Mouse (Mus musculus): ENCODE results near the gene Samd4. TPM values are rescaled to one million over a fixed set of nuclear protein-coding genes. Genes with fewer than 3 reads are reported as not detected.
A peak's percentile ranks its signal among the peaks of the same experiment; 100 is the strongest.

Gene Samd4
- polyA plus RNA-seq, 1 experiment from 2014 or later = 2.9 TPM

- H3K9me3 ChIP-seq (ENCODE audit: control insufficient read depth, low read length) = no peaks in the 10 kb centered on the region
- H3K4me3 ChIP-seq (ENCODE audit: low read depth, low read length) = no peak overlapping the region
- H3K4me2 ChIP-seq (ENCODE audit: low read depth, low read length, severe bottlenecking) = no peak overlapping the region
- no peaks in the 10 kb centered on the region for H3K36me3 ChIP-seq (ENCODE audit: control insufficient read depth, insufficient read depth, low read length)
- H3K27ac ChIP-seq (ENCODE audit: low read depth, low read length) = no peak overlapping the region
- no peak for ATAC-seq (replicated peaks; ENCODE audit: low FRiP score)
- H3K27me3 ChIP-seq (ENCODE audit: control insufficient read depth, insufficient read depth, low read length) = no peaks in the 10 kb centered on the region
- no peaks in the 10 kb centered on the region for H3K4me1 ChIP-seq (replicated peaks; ENCODE audit: control insufficient read depth, insufficient read depth, low read length)
- 80% methylated on average over 11 of the region's 11 CpGs for WGBS
- no peak overlapping the region for H3K9ac ChIP-seq (ENCODE audit: low read length)
- no peak for DNase-seq (ENCODE audit: low spot score)
These were observed 85.4 kb downstream of the Samd4 start for GRCm38 (mm10) chr14:46968046-46968445.

GRCm38 (mm10) chr14:46970673-46971072, 88.0 kb downstream of the Samd4 start:
- H3K4me1 ChIP-seq (replicated peaks; ENCODE audit: control insufficient read depth, insufficient read depth, low read length) = no peaks in the 10 kb centered on the region
- H3K4me3 ChIP-seq (ENCODE audit: low read depth, low read length) = no peak overlapping the region
- H3K9ac ChIP-seq (ENCODE audit: low read length) = no peak overlapping the region
- 90% methylated on average over 3 of the region's 3 CpGs for WGBS
- H3K27me3 ChIP-seq (ENCODE audit: control insufficient read depth, insufficient read depth, low read length) = no peaks in the 10 kb centered on the region
- ATAC-seq (replicated peaks; ENCODE audit: low FRiP score) (no peak), DNase-seq (ENCODE audit: low spot score) (no peak)
- no peaks in the 10 kb centered on the region for H3K36me3 ChIP-seq (ENCODE audit: control insufficient read depth, insufficient read depth, low read length)
- no peaks in the 10 kb centered on the region for H3K9me3 ChIP-seq (ENCODE audit: control insufficient read depth, low read length)
- H3K4me2 ChIP-seq (ENCODE audit: low read depth, low read length, severe bottlenecking) = no peak overlapping the region
- H3K27ac ChIP-seq (ENCODE audit: low read depth, low read length) = no peak overlapping the region

GRCm38 (mm10) chr14:46971802-46972201, 89.1 kb downstream of the Samd4 start:
- Histone ChIP-seq H3K4me3 (ENCODE audit: low read depth, low read length) (no peak overlapping the region), H3K9me3 (ENCODE audit: control insufficient read depth, low read length) (no peaks in the 10 kb centered on the region), H3K36me3 (ENCODE audit: control insufficient read depth, insufficient read depth, low read length) (no peaks in the 10 kb centered on the region), H3K27ac (ENCODE audit: low read depth, low read length) (no peak overlapping the region), H3K4me1 (replicated peaks; ENCODE audit: control insufficient read depth, insufficient read depth, low read length) (no peaks in the 10 kb centered on the region), H3K27me3 (ENCODE audit: control insufficient read depth, insufficient read depth, low read length) (no peaks in the 10 kb centered on the region), H3K4me2 (ENCODE audit: low read depth, low read length, severe bottlenecking) (no peak overlapping the region), H3K9ac (ENCODE audit: low read length) (no peak overlapping the region)
- ATAC-seq (replicated peaks; ENCODE audit: low FRiP score) (no peak), DNase-seq (ENCODE audit: low spot score) (no peak)
- 83% methylated on average over 2 of the region's 2 CpGs for WGBS

- Histone ChIP-seq H3K4me1 (replicated peaks; ENCODE audit: control insufficient read depth, insufficient read depth, low read length) (no peaks in the 10 kb centered on the region), H3K4me3 (ENCODE audit: low read depth, low read length) (no peak overlapping the region), H3K27me3 (ENCODE audit: control insufficient read depth, insufficient read depth, low read length) (no peaks in the 10 kb centered on the region), H3K27ac (ENCODE audit: low read depth, low read length) (no peak overlapping the region), H3K36me3 (ENCODE audit: control insufficient read depth, insufficient read depth, low read length) (no peaks in the 10 kb centered on the region), H3K9ac (ENCODE audit: low read length) (no peak overlapping the region), H3K4me2 (ENCODE audit: low read depth, low read length, severe bottlenecking) (no peak overlapping the region), H3K9me3 (ENCODE audit: control insufficient read depth, low read length) (no peaks in the 10 kb centered on the region)
- WGBS = 78% methylated on average over 9 of the region's 9 CpGs
- DNase-seq (ENCODE audit: low spot score) (no peak), ATAC-seq (replicated peaks; ENCODE audit: low FRiP score) (no peak)
These were observed 92.2 kb downstream of the Samd4 start for GRCm38 (mm10) chr14:46974874-46975273.

- H3K4me3 ChIP-seq (ENCODE audit: low read depth, low read length) = no peak overlapping the region
- no peaks in the 10 kb centered on the region for H3K4me1 ChIP-seq (replicated peaks; ENCODE audit: control insufficient read depth, insufficient read depth, low read length)
- H3K27me3 ChIP-seq (ENCODE audit: control insufficient read depth, insufficient read depth, low read length) = no peaks in the 10 kb centered on the region
- no peaks in the 10 kb centered on the region for H3K9me3 ChIP-seq (ENCODE audit: control insufficient read depth, low read length)
- ATAC-seq (replicated peaks; ENCODE audit: low FRiP score) (no peak), DNase-seq (ENCODE audit: low spot score) (no peak)
- H3K9ac ChIP-seq (ENCODE audit: low read length) = no peak overlapping the region
- H3K36me3 ChIP-seq (ENCODE audit: control insufficient read depth, insufficient read depth, low read length) = no peaks in the 10 kb centered on the region
- no peak overlapping the region for H3K4me2 ChIP-seq (ENCODE audit: low read depth, low read length, severe bottlenecking)
- no peak overlapping the region for H3K27ac ChIP-seq (ENCODE audit: low read depth, low read length)
- WGBS = 88% methylated on average over 4 of the region's 4 CpGs
These were observed 93.3 kb downstream of the Samd4 start for GRCm38 (mm10) chr14:46975969-46976368.

- H3K4me1 ChIP-seq (replicated peaks; ENCODE audit: control insufficient read depth, insufficient read depth, low read length) = no peaks in the 10 kb centered on the region
- no peak overlapping the region for H3K4me2 ChIP-seq (ENCODE audit: low read depth, low read length, severe bottlenecking)
- H3K9me3 ChIP-seq (ENCODE audit: control insufficient read depth, low read length) = no peaks in the 10 kb centered on the region
- WGBS = 87% methylated on average over 11 of the region's 11 CpGs
- DNase-seq (ENCODE audit: low spot score) (no peak), ATAC-seq (replicated peaks; ENCODE audit: low FRiP score) (no peak)
- no peaks in the 10 kb centered on the region for H3K27me3 ChIP-seq (ENCODE audit: control insufficient read depth, insufficient read depth, low read length)
- H3K27ac ChIP-seq (ENCODE audit: low read depth, low read length) = no peak overlapping the region
- H3K9ac ChIP-seq (ENCODE audit: low read length) = no peak overlapping the region
- no peaks in the 10 kb centered on the region for H3K36me3 ChIP-seq (ENCODE audit: control insufficient read depth, insufficient read depth, low read length)
- H3K4me3 ChIP-seq (ENCODE audit: low read depth, low read length) = no peak overlapping the region
These were observed 94.1 kb downstream of the Samd4 start for GRCm38 (mm10) chr14:46976712-46977111.

GRCm38 (mm10) chr14:46977660-46978059, 95.0 kb downstream of the Samd4 start:
- H3K36me3 ChIP-seq (ENCODE audit: control insufficient read depth, insufficient read depth, low read length) = no peaks in the 10 kb centered on the region
- H3K4me3 ChIP-seq (ENCODE audit: low read depth, low read length) = no peak overlapping the region
- no peaks in the 10 kb centered on the region for H3K27me3 ChIP-seq (ENCODE audit: control insufficient read depth, insufficient read depth, low read length)
- H3K9ac ChIP-seq (ENCODE audit: low read length) = no peak overlapping the region
- no peaks in the 10 kb centered on the region for H3K4me1 ChIP-seq (replicated peaks; ENCODE audit: control insufficient read depth, insufficient read depth, low read length)
- DNase-seq (ENCODE audit: low spot score) (no peak), ATAC-seq (replicated peaks; ENCODE audit: low FRiP score) (no peak)
- WGBS = 61% methylated on average over 10 of the region's 10 CpGs
- no peaks in the 10 kb centered on the region for H3K9me3 ChIP-seq (ENCODE audit: control insufficient read depth, low read length)
- no peak overlapping the region for H3K27ac ChIP-seq (ENCODE audit: low read depth, low read length)
- H3K4me2 ChIP-seq (ENCODE audit: low read depth, low read length, severe bottlenecking) = no peak overlapping the region

- Histone ChIP-seq H3K27me3 (ENCODE audit: control insufficient read depth, insufficient read depth, low read length) (no peaks in the 10 kb centered on the region), H3K4me2 (ENCODE audit: low read depth, low read length, severe bottlenecking) (no peak overlapping the region), H3K36me3 (ENCODE audit: control insufficient read depth, insufficient read depth, low read length) (no peaks in the 10 kb centered on the region), H3K4me3 (ENCODE audit: low read depth, low read length) (no peak overlapping the region), H3K9me3 (ENCODE audit: control insufficient read depth, low read length) (no peaks in the 10 kb centered on the region), H3K9ac (ENCODE audit: low read length) (no peak overlapping the region), H3K27ac (ENCODE audit: low read depth, low read length) (no peak overlapping the region), H3K4me1 (replicated peaks; ENCODE audit: control insufficient read depth, insufficient read depth, low read length) (no peaks in the 10 kb centered on the region)
- WGBS = 87% methylated on average over 5 of the region's 5 CpGs
- ATAC-seq (replicated peaks; ENCODE audit: low FRiP score) (no peak), DNase-seq (ENCODE audit: low spot score) (no peak)
These were observed 96.5 kb downstream of the Samd4 start for GRCm38 (mm10) chr14:46979172-46979571.

- H3K36me3 ChIP-seq (ENCODE audit: control insufficient read depth, insufficient read depth, low read length) = no peaks in the 10 kb centered on the region
- DNase-seq (ENCODE audit: low spot score) = no peak
- H3K9me3 ChIP-seq (ENCODE audit: control insufficient read depth, low read length) = no peaks in the 10 kb centered on the region
- 0 out of 2 replicates have a peak, but pooled peaks have one; percentile 18 for ATAC-seq (replicated peaks; ENCODE audit: low FRiP score)
- H3K27me3 ChIP-seq (ENCODE audit: control insufficient read depth, insufficient read depth, low read length) = no peaks in the 10 kb centered on the region
- no peak overlapping the region for H3K4me2 ChIP-seq (ENCODE audit: low read depth, low read length, severe bottlenecking)
- H3K27ac ChIP-seq (ENCODE audit: low read depth, low read length) = no peak overlapping the region
- no peak overlapping the region for H3K4me3 ChIP-seq (ENCODE audit: low read depth, low read length)
- no peak overlapping the region for H3K9ac ChIP-seq (ENCODE audit: low read length)
- no peaks in the 10 kb centered on the region; the same call in 1 of the 2 replicates for H3K4me1 ChIP-seq (replicated peaks; ENCODE audit: control insufficient read depth, insufficient read depth, low read length)
- 78% methylated on average over 17 of the region's 17 CpGs for WGBS
These were observed 98.2 kb downstream of the Samd4 start for GRCm38 (mm10) chr14:46980736-46981438.
